Mouse (Mus musculus): ENCODE data around the gene Insm1.
A peak's percentile ranks its signal among the peaks of the same experiment; 100 is the strongest.

GRCm38 (mm10) chr2:146214715-146215114 is 7.0 kb upstream of the Insm1 start:
- TF ChIP-seq CTCF (conservative IDR thresholded peaks at IDR 0.05; ENCODE audit: low read length): peak; percentile 75
- no peak for TF ChIP-seq NANOG (IDR thresholded peaks at IDR 0.05; ENCODE audit: borderline replicate concordance, low read length)
